Mouse (Mus musculus): ENCODE measurements at regions not wholly inside any gene's neighbourhood (a gene's known extent, or its start where the extent isn't known, plus 50 kb on each side); places are given as distances from the start of the nearest gene placed in this dataset.

- DNase-seq (ENCODE audit: low spot score): peak; percentile 36
Observed at GRCm38 (mm10) chrX:151708055-151708670, 92.4 kb upstream of the Huwe1 start.

All from gastrocnemius, adult 18-20 months (tissue).